Mouse (Mus musculus): Measurements from ENCODE around the gene Setd1b. TPM values are rescaled to one million over a fixed set of nuclear protein-coding genes. Genes with fewer than 3 reads are reported as not detected.

The Setd1b gene
- polyA plus RNA-seq, 1 experiment from 2014 or later = 10.3 TPM

DNA sequence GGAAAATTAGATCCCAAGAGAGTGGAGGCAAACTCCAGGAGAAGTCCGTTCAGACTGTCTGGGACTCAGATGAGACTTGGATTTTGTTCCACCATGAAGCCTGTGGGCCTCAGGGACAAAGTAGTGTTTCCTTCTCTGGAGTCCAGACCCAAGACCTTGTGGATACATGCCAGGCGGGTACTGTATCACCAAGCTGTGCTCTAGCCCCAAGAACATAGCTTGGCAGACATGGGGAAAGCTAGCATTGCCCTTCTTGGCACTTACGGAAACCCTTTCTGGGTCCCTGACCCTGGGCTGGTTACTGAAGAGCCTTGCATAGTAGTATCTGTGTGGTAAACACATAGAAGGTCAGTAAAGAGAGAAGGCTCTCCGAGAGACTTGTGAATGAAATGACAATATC lies 17.5 kb downstream of the Setd1b start:
- Histone ChIP-seq H3K27ac (ENCODE audit: low read depth) (no peak overlapping the region), H3K27me3 (replicated peaks; ENCODE audit: control insufficient read depth, insufficient read depth, low read length) (no peaks in the 10 kb centered on the region), H3K9ac (ENCODE audit: low read length) (no peak overlapping the region), H3K36me3 (ENCODE audit: control insufficient read depth, insufficient read depth, low read length) (peaks cover 91% of the 10 kb centered on the region), H3K4me1 (replicated peaks; ENCODE audit: control insufficient read depth, insufficient read depth, low read length) (no peaks in the 10 kb centered on the region), H3K9me3 (ENCODE audit: control insufficient read depth, low read length) (no peaks in the 10 kb centered on the region), H3K4me2 (ENCODE audit: low read length) (no peak overlapping the region), H3K4me3 (ENCODE audit: low read depth, low read length) (no peak overlapping the region)
- DNase-seq (ENCODE audit: low spot score) (no peak), ATAC-seq (replicated peaks; ENCODE audit: low FRiP score, low TSS enrichment, low read depth) (no peak)
- 95% methylated on average over 4 of the region's 4 CpGs for WGBS

- H3K27me3 ChIP-seq (replicated peaks; ENCODE audit: control insufficient read depth, insufficient read depth, low read length) = no peaks in the 10 kb centered on the region
- WGBS = 96% methylated on average over 15 of the region's 15 CpGs
- H3K4me1 ChIP-seq (replicated peaks; ENCODE audit: control insufficient read depth, insufficient read depth, low read length) = no peaks in the 10 kb centered on the region
- H3K9me3 ChIP-seq (ENCODE audit: control insufficient read depth, low read length) = no peaks in the 10 kb centered on the region
- H3K4me2 ChIP-seq (ENCODE audit: low read length) = no peak overlapping the region
- no peak overlapping the region for H3K9ac ChIP-seq (ENCODE audit: low read length)
- no peak overlapping the region for H3K27ac ChIP-seq (ENCODE audit: low read depth)
- DNase-seq (ENCODE audit: low spot score) (no peak), ATAC-seq (replicated peaks; ENCODE audit: low FRiP score, low TSS enrichment, low read depth) (no peak)
- H3K4me3 ChIP-seq (ENCODE audit: low read depth, low read length) = no peak overlapping the region
- peaks cover 90% of the 10 kb centered on the region for H3K36me3 ChIP-seq (ENCODE audit: control insufficient read depth, insufficient read depth, low read length)
Observed at GRCm38 (mm10) chr5:123159866-123160265, 17.9 kb downstream of the Setd1b start.

DNA sequence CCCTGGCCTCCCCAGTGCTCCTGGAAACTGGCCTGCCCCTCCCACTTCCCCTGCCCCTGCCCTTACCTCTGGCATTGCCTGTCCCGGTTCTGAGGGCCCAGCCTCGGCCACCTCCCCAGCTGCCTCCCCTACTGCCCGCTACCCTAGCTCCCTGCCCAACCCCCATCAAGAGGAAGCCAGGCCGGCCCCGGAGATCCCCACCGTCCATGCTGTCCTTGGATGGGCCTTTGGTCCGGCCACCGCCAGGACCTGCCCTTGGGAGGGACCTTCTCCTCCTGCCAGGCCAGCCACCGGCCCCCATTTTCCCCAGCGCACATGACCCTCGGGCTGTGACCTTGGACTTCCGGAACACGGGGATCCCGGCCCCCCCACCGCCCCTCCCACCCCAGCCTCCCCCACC lies 18.3 kb downstream of the Setd1b start:
- WGBS = 88% methylated on average over 15 of the region's 15 CpGs

DNA sequence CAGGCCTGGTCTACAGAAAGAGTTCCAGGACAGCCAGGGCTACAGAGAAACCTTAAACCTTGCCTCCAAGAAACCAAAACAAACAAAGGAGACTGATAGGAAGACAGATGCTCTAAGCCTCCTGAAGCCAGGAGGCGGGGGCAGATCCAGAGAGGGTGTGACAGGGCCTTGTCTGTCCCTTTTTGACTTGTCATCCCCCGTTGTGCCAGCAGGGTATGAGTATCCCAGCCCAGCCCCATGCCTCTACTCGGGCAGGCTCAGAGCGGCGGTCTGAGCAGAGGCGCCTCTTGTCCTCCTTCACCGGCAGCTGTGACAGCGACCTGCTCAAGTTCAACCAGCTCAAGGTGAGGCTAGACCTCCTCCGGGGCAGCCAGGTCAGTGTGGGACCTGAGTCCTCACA lies 20.9 kb downstream of the Setd1b start:
- Histone ChIP-seq H3K9ac (ENCODE audit: low read length) (no peak overlapping the region), H3K27me3 (replicated peaks; ENCODE audit: control insufficient read depth, insufficient read depth, low read length) (no peaks in the 10 kb centered on the region), H3K9me3 (ENCODE audit: control insufficient read depth, low read length) (no peaks in the 10 kb centered on the region), H3K36me3 (ENCODE audit: control insufficient read depth, insufficient read depth, low read length) (peaks cover 87% of the 10 kb centered on the region), H3K27ac (ENCODE audit: low read depth) (no peak overlapping the region), H3K4me3 (ENCODE audit: low read depth, low read length) (no peak overlapping the region), H3K4me1 (replicated peaks; ENCODE audit: control insufficient read depth, insufficient read depth, low read length) (no peaks in the 10 kb centered on the region), H3K4me2 (ENCODE audit: low read length) (no peak overlapping the region)
- DNase-seq (ENCODE audit: low spot score) (no peak), ATAC-seq (replicated peaks; ENCODE audit: low FRiP score, low TSS enrichment, low read depth) (no peak)
- 89% methylated on average over 9 of the region's 9 CpGs for WGBS

More for the DNA sequence above, 18.3 kb downstream of the Setd1b start:
- ATAC-seq (replicated peaks; ENCODE audit: low FRiP score, low TSS enrichment, low read depth) (no peak), DNase-seq (ENCODE audit: low spot score) (no peak)
- no peak overlapping the region for H3K27ac ChIP-seq (ENCODE audit: low read depth)
- H3K27me3 ChIP-seq (replicated peaks; ENCODE audit: control insufficient read depth, insufficient read depth, low read length) = no peaks in the 10 kb centered on the region
- peaks cover 88% of the 10 kb centered on the region for H3K36me3 ChIP-seq (ENCODE audit: control insufficient read depth, insufficient read depth, low read length)
- no peaks in the 10 kb centered on the region for H3K9me3 ChIP-seq (ENCODE audit: control insufficient read depth, low read length)
- no peak overlapping the region for H3K9ac ChIP-seq (ENCODE audit: low read length)
- H3K4me3 ChIP-seq (ENCODE audit: low read depth, low read length) = no peak overlapping the region
- no peaks in the 10 kb centered on the region for H3K4me1 ChIP-seq (replicated peaks; ENCODE audit: control insufficient read depth, insufficient read depth, low read length)
- H3K4me2 ChIP-seq (ENCODE audit: low read length) = no peak overlapping the region

DNA sequence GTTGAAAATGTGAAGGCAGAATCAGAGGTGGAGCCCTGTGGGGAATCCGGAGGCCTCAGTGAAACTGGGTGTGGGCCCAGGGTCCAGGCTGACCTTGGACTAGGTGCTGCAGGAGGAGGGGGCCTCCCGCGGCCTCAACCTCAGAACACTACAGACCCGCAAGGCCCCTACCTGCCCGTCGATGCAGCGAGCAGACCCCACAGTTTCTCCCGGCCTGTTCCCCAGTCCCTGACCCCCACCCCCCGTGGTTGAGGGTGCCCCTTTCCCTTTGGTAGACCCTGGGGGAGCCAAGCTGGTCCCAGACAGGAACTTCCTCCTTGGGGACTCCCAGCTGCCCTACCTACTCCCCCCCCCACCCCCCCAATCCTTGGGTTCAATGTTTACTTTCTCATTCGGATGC lies 24.4 kb downstream of the Setd1b start:
- Histone ChIP-seq H3K9ac (ENCODE audit: low read length) (no peak overlapping the region), H3K9me3 (ENCODE audit: control insufficient read depth, low read length) (no peaks in the 10 kb centered on the region), H3K27ac (ENCODE audit: low read depth) (no peak overlapping the region), H3K4me2 (ENCODE audit: low read length) (no peak overlapping the region), H3K36me3 (ENCODE audit: control insufficient read depth, insufficient read depth, low read length) (peaks cover 52% of the 10 kb centered on the region), H3K4me1 (replicated peaks; ENCODE audit: control insufficient read depth, insufficient read depth, low read length) (no peaks in the 10 kb centered on the region), H3K4me3 (ENCODE audit: low read depth, low read length) (no peak overlapping the region), H3K27me3 (replicated peaks; ENCODE audit: control insufficient read depth, insufficient read depth, low read length) (no peaks in the 10 kb centered on the region)
- no peak for DNase-seq (ENCODE audit: low spot score)
- WGBS = 89% methylated on average over 10 of the region's 10 CpGs
- ATAC-seq (replicated peaks; ENCODE audit: low FRiP score, low TSS enrichment, low read depth) = no peak

DNA sequence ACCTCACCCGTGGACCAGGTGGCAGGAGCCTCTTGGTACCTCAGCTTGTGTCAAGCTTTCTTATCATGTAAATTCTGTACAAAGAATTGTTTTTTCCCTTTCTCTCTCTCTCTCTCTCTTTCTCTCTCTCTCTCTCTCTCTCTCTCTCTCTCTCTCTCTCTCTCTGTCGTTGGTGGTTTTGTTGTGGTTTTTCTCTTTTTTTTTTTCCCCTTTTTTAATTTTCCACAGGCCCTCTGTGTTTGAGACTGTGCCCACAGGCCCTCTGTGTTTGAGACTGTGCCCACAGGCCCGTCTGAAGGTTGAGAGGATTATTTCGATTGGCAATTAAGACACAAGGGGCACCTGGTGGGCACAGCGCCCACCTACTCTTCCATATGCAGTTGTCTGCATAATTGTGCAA lies 25.6 kb downstream of the Setd1b start:
- Histone ChIP-seq H3K27ac (ENCODE audit: low read depth) (no peak overlapping the region), H3K4me1 (replicated peaks; ENCODE audit: control insufficient read depth, insufficient read depth, low read length) (0 out of 2 replicates have a peak, but pooled peaks cover 6% of the 10 kb centered on the region), H3K4me3 (ENCODE audit: low read depth, low read length) (no peak overlapping the region), H3K4me2 (ENCODE audit: low read length) (no peak overlapping the region), H3K9me3 (ENCODE audit: control insufficient read depth, low read length) (no peaks in the 10 kb centered on the region), H3K36me3 (ENCODE audit: control insufficient read depth, insufficient read depth, low read length) (peaks cover 41% of the 10 kb centered on the region), H3K27me3 (replicated peaks; ENCODE audit: control insufficient read depth, insufficient read depth, low read length) (no peaks in the 10 kb centered on the region), H3K9ac (ENCODE audit: low read length) (no peak overlapping the region)
- ATAC-seq (replicated peaks; ENCODE audit: low FRiP score, low TSS enrichment, low read depth) (no peak), DNase-seq (ENCODE audit: low spot score) (no peak)
- 85% methylated on average over 5 of the region's 5 CpGs for WGBS

DNA sequence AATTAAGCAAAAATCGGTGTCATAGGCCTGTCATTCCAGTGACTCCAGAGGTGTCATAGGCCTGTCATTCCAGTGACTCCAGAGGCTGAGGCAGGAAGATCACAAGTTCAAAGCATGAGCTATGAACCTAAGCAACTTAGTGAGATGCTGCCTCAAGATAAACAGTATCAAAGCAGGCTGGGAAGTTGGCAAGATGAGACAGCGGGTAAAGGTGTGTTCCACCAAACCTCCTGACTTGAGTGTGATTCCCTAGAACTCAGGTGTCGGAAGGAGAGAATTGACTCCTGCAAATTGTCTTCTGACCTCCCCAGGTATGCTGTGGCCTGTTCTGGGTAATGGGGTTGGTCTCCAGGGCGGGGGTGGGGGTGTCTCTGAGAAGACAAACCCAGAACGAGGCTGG lies 27.3 kb downstream of the Setd1b start, which contains the start of gene Psmd9:
Gene Psmd9 (plus strand): TSS at position 130 of the 400 bp plus-strand sequence.
- Histone ChIP-seq H3K4me2 (ENCODE audit: low read length) (no peak within 1 kb of the TSS), H3K4me3 (ENCODE audit: low read depth, low read length) (no peak within 1 kb of the TSS), H3K9ac (ENCODE audit: low read length) (no peak within 1 kb of the TSS), H3K36me3 (ENCODE audit: control insufficient read depth, insufficient read depth, low read length) (peaks cover 24% of the 10 kb centered on the region), H3K4me1 (replicated peaks; ENCODE audit: control insufficient read depth, insufficient read depth, low read length) (0 out of 2 replicates have a peak, but pooled peaks cover 6% of the 10 kb centered on the region), H3K27ac (ENCODE audit: low read depth) (no peak within 1 kb of the TSS), H3K9me3 (ENCODE audit: control insufficient read depth, low read length) (no peaks in the 10 kb centered on the region), H3K27me3 (replicated peaks; ENCODE audit: control insufficient read depth, insufficient read depth, low read length) (no peaks in the 10 kb centered on the region)
- no peak for ATAC-seq (replicated peaks; ENCODE audit: low FRiP score, low TSS enrichment, low read depth)
- DNase-seq (ENCODE audit: low spot score) = no peak
- 79% methylated on average over 5 of the region's 5 CpGs for WGBS

DNA sequence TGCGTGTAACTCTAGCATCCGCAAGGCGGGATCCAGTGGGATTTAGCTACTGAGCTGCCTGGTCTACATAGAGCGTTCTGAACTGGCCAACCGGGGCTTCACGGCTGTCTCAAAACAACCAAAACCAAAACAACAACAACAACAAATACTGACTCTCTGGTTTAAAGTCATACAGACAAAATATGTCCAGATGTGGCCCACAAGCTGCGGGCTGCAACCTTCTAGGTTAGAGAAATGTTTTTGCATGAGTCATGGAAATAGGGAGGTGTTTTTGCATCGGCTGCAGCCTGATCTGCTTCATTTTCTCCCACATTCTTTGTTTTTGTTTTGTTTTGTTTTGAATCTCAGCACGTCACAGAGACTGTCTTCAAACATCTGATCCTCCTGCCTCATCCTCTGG lies 28.4 kb downstream of the Setd1b start:
- Histone ChIP-seq H3K4me2 (ENCODE audit: low read length) (no peak overlapping the region), H3K4me1 (replicated peaks; ENCODE audit: control insufficient read depth, insufficient read depth, low read length) (0 out of 2 replicates have a peak, but pooled peaks cover 6% of the 10 kb centered on the region), H3K27me3 (replicated peaks; ENCODE audit: control insufficient read depth, insufficient read depth, low read length) (no peaks in the 10 kb centered on the region), H3K4me3 (ENCODE audit: low read depth, low read length) (no peak overlapping the region), H3K36me3 (ENCODE audit: control insufficient read depth, insufficient read depth, low read length) (peaks cover 18% of the 10 kb centered on the region), H3K9me3 (ENCODE audit: control insufficient read depth, low read length) (no peaks in the 10 kb centered on the region), H3K9ac (ENCODE audit: low read length) (no peak overlapping the region), H3K27ac (ENCODE audit: low read depth) (no peak overlapping the region)
- 80% methylated on average over 9 of the region's 9 CpGs for WGBS
- ATAC-seq (replicated peaks; ENCODE audit: low FRiP score, low TSS enrichment, low read depth) (no peak), DNase-seq (ENCODE audit: low spot score) (no peak)

DNA sequence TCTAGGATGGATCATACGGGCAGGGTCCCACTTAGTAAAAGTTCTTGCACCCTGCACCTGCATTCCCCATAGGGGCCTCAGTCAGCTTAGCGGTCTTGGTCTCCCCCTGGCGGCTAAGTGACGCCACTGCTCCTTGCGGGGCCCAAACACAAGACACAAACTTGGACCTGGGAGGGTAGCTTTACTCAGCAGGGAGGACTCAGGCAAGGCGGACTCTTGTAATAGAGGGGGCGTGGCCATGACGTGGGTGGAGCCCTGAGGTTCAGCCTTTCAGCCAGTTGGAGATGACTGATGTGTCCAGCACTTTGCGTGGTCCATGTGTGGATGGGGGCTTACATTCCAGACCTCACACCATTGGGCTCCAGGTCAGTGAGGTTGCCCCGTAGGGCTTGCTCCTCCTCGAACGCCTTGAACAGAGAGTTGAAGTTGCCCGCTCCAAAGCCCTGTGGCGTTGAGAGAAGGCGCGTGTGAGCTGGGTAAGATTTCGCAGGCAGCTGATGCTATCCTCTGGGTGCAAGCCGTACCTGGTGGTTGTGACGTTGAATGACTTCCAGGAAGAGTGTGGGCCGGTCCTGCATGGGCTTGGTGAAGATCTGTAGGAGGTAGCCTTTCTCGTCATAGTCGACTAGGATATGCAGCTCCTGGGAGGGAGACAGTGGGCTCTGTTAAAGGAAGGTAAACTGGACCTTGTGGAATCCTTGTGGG lies 29.8 kb downstream of the Setd1b start:
- Histone ChIP-seq H3K4me2 (ENCODE audit: low read length) (peak overlapping the region; percentile 52), H3K9me3 (ENCODE audit: control insufficient read depth, low read length) (0 out of 2 replicates have a peak, but pooled peaks cover 2% of the 10 kb centered on the region), H3K27me3 (replicated peaks; ENCODE audit: control insufficient read depth, insufficient read depth, low read length) (no peaks in the 10 kb centered on the region), H3K36me3 (ENCODE audit: control insufficient read depth, insufficient read depth, low read length) (peaks cover 4% of the 10 kb centered on the region), H3K27ac (ENCODE audit: low read depth) (no peak overlapping the region), H3K9ac (ENCODE audit: low read length) (no peak overlapping the region), H3K4me3 (ENCODE audit: low read depth, low read length) (peak overlapping the region; percentile 25), H3K4me1 (replicated peaks; ENCODE audit: control insufficient read depth, insufficient read depth, low read length) (0 out of 2 replicates have a peak, but pooled peaks cover 6% of the 10 kb centered on the region)
- 12% methylated on average over 22 of the region's 22 CpGs for WGBS
- ATAC-seq (replicated peaks; ENCODE audit: low FRiP score, low TSS enrichment, low read depth) (peak; percentile 84), DNase-seq (ENCODE audit: low spot score) (peak; percentile 98)
